Mouse (Mus musculus): Measurements from ENCODE around the gene H2-Q7. TPM values are rescaled to one million over a fixed set of nuclear protein-coding genes. Genes with fewer than 3 reads are reported as not detected.
"Not testable (repeated sequence)": the region's sequence is repeated elsewhere in the genome, so short reads cannot be mapped to it uniquely, and the experiment has no call there.

The H2-Q7 gene
- total RNA-seq (2021): 1 to 10 TPM in 1 of 2 experiments, under 1 TPM in 1; 0.94 to 2.1 TPM

GRCm38 (mm10) chr17:35438885-35439284 lies at the start of gene H2-Q7:
TSS of gene H2-Q7 (plus strand) at chr17:35439155.
- peak; percentile 79 to 80 for DNase-seq
- intact Hi-C loops (cut with DNase I): not testable (repeated sequence)

DNA sequence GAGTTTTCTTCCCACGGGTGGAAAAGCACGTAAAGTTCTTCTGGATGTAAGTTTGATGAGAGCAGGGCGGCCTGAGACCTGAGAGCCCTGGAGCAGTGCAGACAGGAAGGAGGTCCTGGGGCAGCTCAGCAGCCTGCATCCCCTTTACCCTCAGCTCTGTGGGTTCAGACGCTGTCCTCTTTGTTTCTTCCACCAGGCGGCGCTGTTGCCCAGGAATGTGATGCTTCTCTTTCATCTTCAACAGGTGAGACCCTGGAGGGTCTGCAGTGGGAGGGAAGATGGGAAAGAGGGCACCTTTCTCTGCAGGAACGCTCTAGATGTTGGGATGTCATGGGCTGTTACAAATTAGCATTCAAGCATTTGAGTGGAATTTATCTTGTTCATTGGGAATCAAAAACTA lies 49.2 kb upstream of the H2-Q7 start:
- intact Hi-C loops (cut with DNase I): not testable (repeated sequence)
- peak in 1 of 2 experiments; percentile 54 for DNase-seq

DNA sequence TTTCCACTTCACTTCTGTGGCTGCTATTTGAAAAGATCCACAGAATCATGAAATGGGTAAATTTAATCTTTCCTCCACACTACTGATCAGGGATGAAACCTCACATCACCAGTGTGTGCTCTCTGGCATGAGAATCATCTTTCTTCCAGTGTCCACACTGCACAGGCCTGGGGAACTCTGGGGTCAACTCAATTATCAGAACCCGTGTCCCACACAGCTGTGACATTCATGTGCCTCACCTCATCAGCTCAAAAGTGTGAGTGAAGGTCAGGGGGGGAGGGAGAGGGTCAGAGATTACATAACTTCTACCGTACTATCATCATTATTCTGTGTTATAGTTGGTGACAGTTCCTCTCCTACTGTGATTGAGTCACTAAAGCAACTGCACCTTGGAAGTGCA lies 46.3 kb upstream of the H2-Q7 start:
- DNase-seq; intact Hi-C loops (cut with DNase I): not testable (repeated sequence)

- intact Hi-C loops (cut with DNase I); DNase-seq: not testable (repeated sequence)
These were observed 44.8 kb upstream of the H2-Q7 start for GRCm38 (mm10) chr17:35393864-35394800.

- intact Hi-C loops (cut with DNase I); DNase-seq: not testable (repeated sequence)
These were observed 42.0 kb upstream of the H2-Q7 start for GRCm38 (mm10) chr17:35396956-35397355.

DNA sequence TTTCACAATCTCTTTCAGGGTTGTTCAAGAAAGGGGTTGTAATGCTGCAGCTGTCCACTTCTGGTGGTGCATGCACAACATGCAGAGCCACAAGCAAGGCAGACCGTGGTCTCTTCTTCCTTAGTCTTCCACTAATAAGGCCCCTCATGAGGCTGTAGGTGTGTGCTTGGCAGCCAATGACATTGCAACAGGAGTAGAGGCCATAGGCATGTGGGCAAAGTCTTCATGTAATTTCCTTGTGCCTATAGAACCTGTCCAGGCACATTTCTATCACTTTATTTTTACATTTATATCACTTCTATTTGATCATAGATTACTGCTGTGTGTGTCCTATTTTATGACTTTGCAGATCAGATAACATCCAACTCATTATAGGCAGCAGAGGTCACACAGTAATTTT lies 25.9 kb upstream of the H2-Q7 start:
- intact Hi-C loops (cut with DNase I); DNase-seq: not testable (repeated sequence)

GRCm38 (mm10) chr17:35415273-35416129 lies 23.5 kb upstream of the H2-Q7 start:
- intact Hi-C loops (cut with DNase I); DNase-seq: not testable (repeated sequence)

- DNase-seq: no peak
- intact Hi-C loops (cut with DNase I): no loop called here
These were observed 20.2 kb upstream of the H2-Q7 start for GRCm38 (mm10) chr17:35418772-35419171.

GRCm38 (mm10) chr17:35419564-35419963 lies 19.4 kb upstream of the H2-Q7 start:
- DNase-seq; intact Hi-C loops (cut with DNase I): not testable (repeated sequence)

DNA sequence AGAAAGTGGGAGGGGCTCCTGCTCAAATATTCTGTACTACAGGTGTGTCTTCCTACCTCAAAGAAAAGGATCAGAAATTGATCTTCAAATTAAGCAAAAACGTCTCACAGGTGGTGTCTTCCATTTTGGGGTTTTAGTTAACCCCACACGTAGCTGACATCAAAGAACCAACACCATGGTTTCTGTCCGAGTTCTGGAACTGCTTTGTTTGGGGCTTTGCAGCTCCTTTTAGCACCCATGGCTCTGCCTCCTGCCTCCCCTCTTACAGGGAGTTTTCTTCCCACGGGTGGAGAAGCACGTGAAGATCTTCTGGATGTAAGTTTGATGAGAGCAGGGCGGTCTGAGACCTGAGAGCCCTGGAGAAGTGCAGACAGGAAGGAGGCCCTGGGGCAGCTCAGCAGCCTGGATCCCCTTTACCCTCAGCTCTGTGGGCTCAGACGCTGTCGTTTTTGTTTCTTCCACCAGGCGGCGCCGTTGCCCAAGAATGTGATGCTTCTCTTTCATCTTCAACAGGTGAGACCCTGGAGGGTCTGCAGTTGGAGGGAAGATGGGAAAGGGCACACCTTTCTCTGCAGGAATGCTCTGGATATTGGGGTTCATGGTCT lies 18.6 kb upstream of the H2-Q7 start:
- intact Hi-C loops (cut with DNase I): not testable (repeated sequence)
- DNase-seq: peak in 1 of 2 experiments; percentile 21

DNA sequence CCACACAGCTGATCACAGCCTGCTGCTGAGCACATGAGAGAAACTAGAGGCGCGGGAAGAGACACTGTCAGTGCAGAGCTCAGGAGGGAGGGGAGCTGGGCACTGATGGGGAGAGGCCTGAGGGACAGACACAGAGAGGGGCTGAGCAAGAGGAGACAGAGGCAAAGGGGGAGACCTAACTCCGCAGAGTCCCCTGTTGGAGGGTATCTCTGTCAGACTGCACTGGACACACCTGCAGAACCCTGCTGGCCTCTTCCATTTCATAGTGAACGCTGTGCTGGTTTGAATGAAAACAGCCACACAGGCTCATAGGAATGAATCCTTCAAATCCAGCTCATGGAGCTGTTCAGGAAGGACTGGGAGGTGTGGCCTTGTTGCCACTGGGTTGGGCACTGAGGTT lies 17.6 kb upstream of the H2-Q7 start:
- intact Hi-C loops (cut with DNase I); DNase-seq: not testable (repeated sequence)

DNA sequence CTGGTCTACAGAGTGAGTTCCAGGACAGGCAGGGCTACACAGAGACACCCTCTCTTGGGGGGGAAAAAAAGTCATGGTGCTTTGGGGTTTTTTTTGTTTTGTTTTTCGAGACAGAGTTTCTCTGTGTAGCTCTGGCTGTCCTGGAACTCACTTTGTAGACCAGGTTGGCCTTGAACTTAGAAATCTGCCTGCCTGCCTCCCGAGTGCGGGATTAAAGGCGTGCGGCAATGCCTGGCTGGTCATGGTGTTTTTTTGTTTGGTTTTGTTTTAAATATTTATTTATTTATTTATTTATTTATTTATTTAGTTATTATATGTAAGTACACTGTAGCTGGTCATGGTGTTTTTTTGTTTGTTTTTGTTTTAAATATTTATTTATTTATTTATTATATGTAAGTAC lies 16.6 kb upstream of the H2-Q7 start:
- intact Hi-C loops (cut with DNase I); DNase-seq: not testable (repeated sequence)

DNA sequence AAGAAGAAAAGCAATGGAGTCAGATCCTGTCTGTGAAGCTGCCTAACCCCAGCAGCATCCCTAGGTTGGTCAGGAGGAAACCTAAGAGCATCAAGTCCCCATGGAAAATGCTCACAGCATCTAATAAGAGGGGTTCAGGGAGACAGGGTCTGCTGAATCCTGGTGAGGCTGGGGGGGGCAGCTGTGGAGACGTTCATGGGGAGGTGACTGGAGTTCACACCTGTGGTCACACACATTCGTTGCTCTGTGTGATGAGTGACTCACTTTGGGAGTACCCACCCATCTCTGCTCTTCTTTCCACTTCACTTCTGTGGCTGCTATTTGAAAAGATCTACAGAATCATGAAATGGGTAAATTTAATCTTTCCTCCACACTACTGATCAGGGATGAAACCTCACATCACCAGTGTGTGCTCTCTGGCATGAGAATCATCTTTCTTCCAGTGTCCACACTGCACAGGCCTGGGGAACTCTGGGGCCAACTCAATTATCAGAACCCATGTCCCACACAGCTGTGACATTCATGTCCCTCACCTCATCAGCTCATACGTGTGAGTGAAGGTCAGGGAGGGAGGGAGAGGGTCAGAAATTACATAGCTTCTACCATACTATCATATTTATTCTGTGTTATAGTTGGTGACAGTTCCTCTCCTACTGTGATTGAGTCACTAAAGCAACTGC lies 15.7 kb upstream of the H2-Q7 start:
- DNase-seq; intact Hi-C loops (cut with DNase I): not testable (repeated sequence)

- intact Hi-C loops (cut with DNase I); DNase-seq: not testable (repeated sequence)
These were observed 14.8 kb upstream of the H2-Q7 start for GRCm38 (mm10) chr17:35424106-35424505.

- intact Hi-C loops (cut with DNase I): not testable (repeated sequence)
- DNase-seq: peak; percentile 34 to 48
These were observed 14.1 kb upstream of the H2-Q7 start, which contains the start of gene H2-Q6 for GRCm38 (mm10) chr17:35424624-35425416. TSS of gene H2-Q6 (plus strand) at chr17:35424850.

DNA sequence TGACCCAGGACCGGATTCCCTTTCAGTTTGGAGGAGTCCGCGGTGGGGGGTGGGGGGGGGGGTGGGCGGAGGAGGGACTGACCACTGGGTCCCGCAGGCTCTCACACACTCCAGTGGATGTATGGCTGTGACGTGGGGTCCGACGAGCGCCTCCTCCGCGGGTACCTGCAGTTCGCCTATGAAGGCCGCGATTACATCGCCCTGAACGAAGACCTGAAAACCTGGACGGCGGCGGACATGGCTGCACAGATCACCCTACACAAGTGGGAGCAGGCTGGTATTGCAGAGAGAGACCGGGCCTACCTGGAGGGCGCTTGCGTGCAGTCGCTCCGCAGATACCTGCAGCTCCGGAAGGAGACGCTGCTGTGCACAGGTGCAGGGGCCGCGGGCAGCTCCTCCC lies 13.5 kb upstream of the H2-Q7 start:
- DNase-seq; intact Hi-C loops (cut with DNase I): not testable (repeated sequence)

- DNase-seq; intact Hi-C loops (cut with DNase I): not testable (repeated sequence)
These were observed 10.1 kb upstream of the H2-Q7 start for GRCm38 (mm10) chr17:35428883-35429282.

DNA sequence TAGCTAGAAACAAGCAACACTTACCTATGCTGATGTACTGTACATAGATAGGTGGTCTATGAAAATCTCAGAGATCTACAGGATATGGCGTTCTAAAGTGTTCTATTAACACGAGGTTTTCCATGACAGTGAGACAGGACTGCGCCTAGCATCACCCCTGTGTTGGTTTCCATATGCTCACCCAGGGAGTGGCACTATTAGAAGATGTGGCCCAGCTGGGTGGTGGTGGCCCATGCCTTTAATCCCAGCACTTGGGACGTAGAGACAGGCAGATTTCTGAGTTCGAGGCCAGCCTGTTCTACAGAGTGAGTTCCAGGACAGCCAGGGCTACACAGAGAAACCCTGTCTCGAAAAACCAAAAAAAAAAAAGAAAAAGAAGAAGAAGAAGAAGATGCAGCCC lies 8.3 kb upstream of the H2-Q7 start:
- DNase-seq; intact Hi-C loops (cut with DNase I): not testable (repeated sequence)

- DNase-seq; intact Hi-C loops (cut with DNase I): not testable (repeated sequence)
These were observed 6.8 kb upstream of the H2-Q7 start for GRCm38 (mm10) chr17:35432167-35432566.
